Mouse (Mus musculus): Measurements from ENCODE around the gene Setmar. TPM values are rescaled to one million over a fixed set of nuclear protein-coding genes. Genes with fewer than 3 reads are reported as not detected.

Gene Setmar
- polyA plus RNA-seq (2014; fragmentation: Illumina TruSeq; extraction: RNeasy Lipid Tissue Mini Kit (QIAGEN cat#74804); ENCODE audit: low read depth, low replicate concordance) = 12.5 TPM

DNA sequence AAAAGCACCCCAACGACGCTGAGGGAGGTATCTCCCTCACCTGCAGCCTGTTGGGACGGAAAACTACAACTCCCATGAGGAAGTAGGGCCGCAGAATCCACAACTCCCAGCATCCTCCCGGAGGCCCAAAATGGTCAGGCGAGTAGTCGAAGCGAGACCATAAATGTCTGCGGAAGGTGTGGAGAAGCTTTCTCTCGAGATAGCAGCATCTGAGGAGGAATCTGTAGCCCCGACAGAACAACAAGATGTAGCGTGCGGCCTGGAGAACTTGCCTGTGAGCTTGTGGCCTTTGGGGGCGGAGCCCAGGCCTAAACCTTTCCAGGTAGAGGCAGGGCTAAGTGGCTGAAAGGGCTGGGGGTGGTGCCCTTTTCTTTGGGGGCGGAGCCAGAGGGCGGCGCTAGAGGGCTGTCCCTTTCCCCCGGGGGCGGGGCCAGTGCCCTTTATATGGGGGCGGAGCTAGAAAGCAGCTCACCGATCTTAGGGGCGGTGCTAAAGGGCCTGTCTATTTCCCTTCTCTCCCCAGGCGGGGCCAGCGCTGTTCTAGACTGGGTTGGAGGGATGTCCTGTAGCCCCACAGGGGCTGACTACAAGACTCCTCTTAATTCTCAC, at the start of gene Setmar:
TSS of gene Setmar (plus strand) at position 128 of the 609 bp plus-strand sequence.

Other genes starting within 250 kb of the Setmar start
- gene Sumf1, start 120.5 kb downstream of the Setmar start, polyA plus RNA-seq (2014; fragmentation: Illumina TruSeq; extraction: RNeasy Lipid Tissue Mini Kit (QIAGEN cat#74804); ENCODE audit: low read depth, low replicate concordance) = 126 TPM
- gene Itpr1, start 148.1 kb downstream of the Setmar start, polyA plus RNA-seq (2014; fragmentation: Illumina TruSeq; extraction: RNeasy Lipid Tissue Mini Kit (QIAGEN cat#74804); ENCODE audit: low read depth, low replicate concordance) = 106 TPM